Mouse (Mus musculus) hindbrain, embryonic 14.5 days (tissue): Measurements from ENCODE around the gene Tmem245. TPM values are rescaled to one million over a fixed set of nuclear protein-coding genes. Genes with fewer than 3 reads are reported as not detected.

Experiments used
- ATAC-seq: fragments of 200-750 bp; cut with Nextera tagmentation; 2 replicates; pipeline ENCODE4 v1.8.0; 2017; ENCODE audit warnings: moderate number of reproducible peaks, mild to moderate bottlenecking, moderate TSS enrichment, moderate library complexity; ENCODE audit not compliant: low FRiP score
- DNase-seq: peaks from one replicate; pipeline ENCODE4 v3.0.0-alpha.2; 2015; ENCODE audit warnings: low spot score
- H3K27ac ChIP-seq: fragments of 300-500 bp; sonication (generic); 2 replicates; pipeline ENCODE4 v1.5.1; 2014; ENCODE audit warnings: mild to moderate bottlenecking, moderate library complexity
- H3K27me3 ChIP-seq: fragments of 300-500 bp; sonication (generic); 2 replicates; pipeline ENCODE4 v1.6.1; 2014; ENCODE audit warnings: mild to moderate bottlenecking, low read length, mixed read lengths; ENCODE audit not compliant: control insufficient read depth, insufficient read depth
- H3K36me3 ChIP-seq: fragments of 300-500 bp; sonication (generic); replicated peaks from 2 replicates; pipeline ENCODE4 v1.6.1; 2014; ENCODE audit not compliant: control insufficient read depth, insufficient read depth
- H3K4me1 ChIP-seq: fragments of 300-500 bp; sonication (generic); replicated peaks from 2 replicates; pipeline ENCODE4 v1.6.1; 2014; ENCODE audit warnings: antibody characterized with exemption, low read length, mixed read lengths; ENCODE audit not compliant: control insufficient read depth, insufficient read depth
- H3K4me2 ChIP-seq: fragments of 300-500 bp; sonication (generic); replicated peaks from 2 replicates; pipeline ENCODE4 v1.6.1; 2014; ENCODE audit warnings: mild to moderate bottlenecking, moderate library complexity
- H3K4me3 ChIP-seq: fragments of 300-500 bp; sonication (generic); replicated peaks from 2 replicates; pipeline ENCODE4 v1.5.1; 2014; ENCODE audit warnings: mild to moderate bottlenecking, low read length
- H3K9ac ChIP-seq: fragments of 300-500 bp; sonication (generic); 2 replicates; pipeline ENCODE4 v1.6.1; 2014
- H3K9me3 ChIP-seq: fragments of 300-500 bp; sonication (generic); 2 replicates; pipeline ENCODE4 v1.6.1; 2016; ENCODE audit warnings: low read length; ENCODE audit not compliant: control insufficient read depth
- WGBS: fragments of 180-500 bp; shearing (Covaris S2); extraction: QIAGEN DNeasy Blood & Tissue Kit; methylation state at CpG from one replicate; pipeline ENCODE4 v1.1.7; 2014; 5-methylcytosine and 5-hydroxymethylcytosine counted together
- polyA plus RNA-seq: library from polyadenylated mRNA; unstranded; fragments of >200 nt; fragmentation: Nextera tagmentation; extraction: Ambion mirVana; gene quantifications from 2 replicates; pipeline ENCODE4 v1.2.1, GENCODE M21; 2014

Gene Tmem245
- polyA plus RNA-seq, 1 experiment from 2014 or later, result 10.5 TPM

DNA sequence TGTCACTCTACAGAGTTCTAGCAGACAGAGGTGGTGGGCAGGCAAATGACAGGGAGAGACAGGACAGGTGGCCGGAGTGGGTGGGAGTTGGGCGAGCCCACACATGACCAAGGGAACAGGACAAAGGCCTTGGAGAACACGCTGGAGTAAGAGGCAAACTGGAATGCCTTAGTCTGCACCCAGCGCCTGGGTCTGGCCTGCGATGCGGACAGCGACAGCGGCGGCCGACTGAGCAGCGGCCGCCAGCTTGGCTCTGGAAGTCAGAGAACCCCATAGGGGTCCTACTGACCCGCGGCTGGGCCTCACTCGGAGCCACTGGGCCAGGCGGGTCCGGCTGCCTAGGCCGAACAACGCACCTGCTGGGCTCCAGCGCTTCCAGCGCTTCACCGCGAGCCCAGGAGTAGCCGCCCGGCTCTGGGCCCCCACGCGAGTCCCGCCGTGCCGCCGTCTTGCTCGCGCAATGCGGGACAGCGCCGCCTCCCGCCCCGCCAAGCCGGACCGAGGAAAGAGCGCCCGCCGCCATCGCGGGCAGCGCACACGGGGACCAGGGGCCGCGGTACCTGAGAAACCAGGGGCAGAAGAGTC, 82.7 kb downstream of the Tmem245 start:
- peak overlapping the region; percentile 82 for H3K27ac ChIP-seq
- no peaks in the 10 kb centered on the region for H3K27me3 ChIP-seq
- no peaks in the 10 kb centered on the region for H3K9me3 ChIP-seq
- peak overlapping the region; percentile 80 for H3K9ac ChIP-seq
- WGBS, result under 1% methylated on average over 46 of the region's 49 CpGs
- H3K4me2 ChIP-seq, result peak overlapping the region; percentile 92
- DNase-seq, result peak; percentile 60
- peaks cover 16% of the 10 kb centered on the region for H3K4me1 ChIP-seq
- peak; percentile 85 for ATAC-seq
- peak overlapping the region; percentile 70 for H3K4me3 ChIP-seq
- no peaks in the 10 kb centered on the region for H3K36me3 ChIP-seq

DNA sequence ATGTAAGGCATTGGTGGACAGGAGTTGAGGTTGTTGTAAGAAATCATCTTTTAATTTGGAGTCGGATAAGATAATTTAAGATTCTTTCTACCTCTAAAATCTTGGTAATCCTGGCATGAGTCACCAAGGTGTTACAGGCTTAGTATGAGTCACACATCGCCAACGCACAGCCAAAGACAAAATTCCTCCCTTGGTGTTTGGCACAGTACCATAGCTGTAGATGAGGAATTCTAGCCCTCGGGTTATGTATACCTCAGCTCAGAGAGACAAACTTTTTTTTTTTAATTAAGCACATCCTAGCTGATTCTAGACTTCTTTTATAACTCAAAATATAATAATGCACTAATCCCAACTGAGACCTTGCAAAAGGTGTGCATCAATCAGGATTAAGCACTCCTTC, 83.2 kb downstream of the Tmem245 start:
- Histone ChIP-seq H3K4me3 (peak overlapping the region; percentile 70), H3K4me2 (peak overlapping the region; percentile 92), H3K36me3 (no peaks in the 10 kb centered on the region), H3K9ac (peak overlapping the region; percentile 80), H3K9me3 (no peaks in the 10 kb centered on the region), H3K27me3 (no peaks in the 10 kb centered on the region), H3K4me1 (peaks cover 16% of the 10 kb centered on the region), H3K27ac (peak overlapping the region; percentile 82)
- ATAC-seq, result no peak
- 49% methylated on average over 4 of the region's 4 CpGs for WGBS
- peak; percentile 28 for DNase-seq

DNA sequence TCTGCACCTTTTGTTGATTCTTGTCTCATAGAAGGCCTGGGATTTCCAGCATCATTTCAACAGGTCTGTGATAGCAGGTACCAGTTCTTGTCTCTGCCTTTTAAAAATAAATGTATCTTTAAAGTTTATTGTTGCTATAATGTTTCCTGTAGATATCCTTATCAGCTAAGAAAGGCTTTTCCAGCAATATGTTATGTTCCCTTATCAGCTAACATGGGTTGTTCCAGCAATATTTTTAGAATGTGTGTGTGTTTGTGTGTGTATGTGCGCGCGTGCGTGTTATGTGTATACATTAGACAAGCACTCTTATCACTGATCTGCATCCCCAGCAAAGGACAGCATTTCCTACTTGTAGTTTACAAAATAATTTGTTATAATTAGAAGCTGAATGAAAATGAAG, 85.7 kb downstream of the Tmem245 start:
- Histone ChIP-seq H3K27me3 (no peaks in the 10 kb centered on the region), H3K27ac (no peak overlapping the region), H3K4me2 (no peak overlapping the region), H3K4me3 (no peak overlapping the region), H3K36me3 (no peaks in the 10 kb centered on the region), H3K4me1 (peaks cover 16% of the 10 kb centered on the region), H3K9ac (no peak overlapping the region), H3K9me3 (no peaks in the 10 kb centered on the region)
- no peak for ATAC-seq
- no peak for DNase-seq
- 97% methylated on average over 4 of the region's 4 CpGs for WGBS

DNA sequence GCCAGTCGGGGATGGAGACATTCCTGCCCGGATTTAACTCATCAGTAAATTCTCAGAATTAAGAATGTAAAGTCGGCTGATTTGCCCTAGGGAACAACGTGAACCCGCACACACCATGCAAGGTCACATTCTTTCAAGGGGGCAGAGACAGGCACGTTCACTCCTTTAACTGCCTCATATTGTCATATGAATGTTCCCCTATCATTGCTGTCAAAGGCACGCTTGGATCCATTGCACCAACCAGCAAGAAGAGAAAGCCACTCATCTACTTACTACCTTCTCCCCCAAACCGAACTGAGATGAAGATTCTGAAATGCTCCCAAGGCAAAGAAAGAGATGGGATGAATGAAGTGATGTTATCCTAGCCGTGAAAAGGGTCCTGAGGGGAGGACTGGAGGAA, 88.5 kb downstream of the Tmem245 start:
- Histone ChIP-seq H3K4me3 (no peak overlapping the region), H3K27ac (no peak overlapping the region), H3K36me3 (no peaks in the 10 kb centered on the region), H3K9ac (no peak overlapping the region), H3K9me3 (no peaks in the 10 kb centered on the region), H3K27me3 (no peaks in the 10 kb centered on the region), H3K4me2 (no peak overlapping the region), H3K4me1 (peaks cover 10% of the 10 kb centered on the region)
- 71% methylated on average over 9 of the region's 9 CpGs for WGBS
- DNase-seq, result no peak
- ATAC-seq, result no peak

DNA sequence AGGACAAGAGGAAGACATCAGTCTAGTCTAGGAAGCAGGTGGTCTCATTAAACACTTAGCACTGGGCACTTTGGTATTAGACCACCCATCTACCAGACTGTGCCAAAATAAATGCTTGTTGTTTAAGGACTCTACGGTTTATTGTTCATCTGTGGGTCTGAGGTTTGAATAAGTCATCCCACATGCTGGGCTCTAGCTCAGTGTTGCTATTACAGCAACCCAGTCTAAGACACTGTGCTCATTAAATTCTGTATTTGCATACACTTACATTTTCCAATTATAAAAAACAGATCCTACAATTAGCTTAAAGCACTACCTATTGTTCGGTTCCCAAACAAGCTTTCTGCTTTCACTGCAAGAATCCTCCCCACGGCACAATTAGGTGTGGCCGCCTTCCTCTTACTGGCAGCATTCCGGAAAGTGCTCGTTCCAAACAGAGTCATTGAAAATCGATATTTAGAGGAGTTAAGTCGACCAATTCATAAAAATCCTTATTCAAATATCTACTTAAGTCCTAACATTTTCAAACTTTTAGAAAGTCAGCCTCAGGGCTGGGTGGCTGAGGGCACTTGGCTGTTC, 90.8 kb downstream of the Tmem245 start:
- Histone ChIP-seq H3K4me1 (no peaks in the 10 kb centered on the region), H3K9ac (no peak overlapping the region), H3K27me3 (no peaks in the 10 kb centered on the region), H3K36me3 (no peaks in the 10 kb centered on the region), H3K9me3 (no peaks in the 10 kb centered on the region), H3K4me2 (no peak overlapping the region), H3K27ac (no peak overlapping the region), H3K4me3 (no peak overlapping the region)
- DNase-seq (no peak), ATAC-seq (no peak)
- WGBS, result 84% methylated on average over 8 of the region's 8 CpGs

DNA sequence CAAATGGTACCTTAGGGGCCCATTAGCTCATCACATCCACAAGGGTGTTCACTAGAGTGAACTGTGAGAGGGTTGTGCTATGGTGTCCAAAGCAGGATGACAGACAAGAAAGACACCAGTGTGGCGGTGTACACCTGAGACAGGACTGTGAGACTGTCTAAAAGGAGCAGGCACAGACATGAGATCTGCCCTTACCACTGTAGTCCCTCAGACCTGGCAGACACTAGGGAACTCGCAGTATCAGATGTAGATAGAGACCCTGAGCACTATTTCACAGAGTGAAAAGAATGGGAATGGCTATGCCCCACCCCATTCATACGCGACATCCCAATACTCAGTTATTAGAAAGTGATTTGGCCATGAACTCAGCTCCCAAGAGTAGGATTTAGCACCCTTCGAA, 91.3 kb downstream of the Tmem245 start:
- Histone ChIP-seq H3K9ac (no peak overlapping the region), H3K36me3 (no peaks in the 10 kb centered on the region), H3K27ac (no peak overlapping the region), H3K4me3 (no peak overlapping the region), H3K9me3 (no peaks in the 10 kb centered on the region), H3K27me3 (no peaks in the 10 kb centered on the region), H3K4me2 (no peak overlapping the region), H3K4me1 (no peaks in the 10 kb centered on the region)
- 91% methylated on average over 5 of the region's 5 CpGs for WGBS
- DNase-seq, result no peak
- no peak for ATAC-seq

DNA sequence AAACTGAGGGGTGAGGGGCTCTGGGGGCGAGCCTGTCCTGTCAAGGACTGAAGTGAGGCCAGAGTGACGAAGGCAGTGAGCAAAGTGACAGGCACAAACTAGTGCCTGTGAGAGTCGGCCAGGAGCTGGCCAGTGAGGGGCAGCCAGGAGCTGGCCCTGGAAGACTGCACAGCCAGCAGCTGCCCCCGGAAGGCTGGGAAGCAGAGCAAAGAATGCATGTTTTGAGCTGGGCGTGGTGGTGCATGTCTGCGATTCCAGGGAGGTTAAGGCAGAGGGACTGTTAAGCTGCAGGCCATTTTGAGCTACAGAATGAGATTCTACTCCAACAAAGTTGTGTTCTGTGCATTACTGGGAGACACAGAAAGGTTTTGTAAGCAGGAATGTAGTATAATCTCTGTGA, 96.5 kb downstream of the Tmem245 start:
- 0 out of 2 replicates have a peak, but pooled peaks cover 5% of the 10 kb centered on the region for H3K36me3 ChIP-seq
- DNase-seq, result no peak
- H3K9ac ChIP-seq, result no peak overlapping the region
- no peaks in the 10 kb centered on the region for H3K27me3 ChIP-seq
- no peak overlapping the region for H3K4me3 ChIP-seq
- H3K4me1 ChIP-seq, result no peaks in the 10 kb centered on the region
- no peak overlapping the region for H3K4me2 ChIP-seq
- no peak for ATAC-seq
- no peak overlapping the region for H3K27ac ChIP-seq
- WGBS, result 35% methylated on average over 6 of the region's 6 CpGs
- H3K9me3 ChIP-seq, result no peaks in the 10 kb centered on the region

DNA sequence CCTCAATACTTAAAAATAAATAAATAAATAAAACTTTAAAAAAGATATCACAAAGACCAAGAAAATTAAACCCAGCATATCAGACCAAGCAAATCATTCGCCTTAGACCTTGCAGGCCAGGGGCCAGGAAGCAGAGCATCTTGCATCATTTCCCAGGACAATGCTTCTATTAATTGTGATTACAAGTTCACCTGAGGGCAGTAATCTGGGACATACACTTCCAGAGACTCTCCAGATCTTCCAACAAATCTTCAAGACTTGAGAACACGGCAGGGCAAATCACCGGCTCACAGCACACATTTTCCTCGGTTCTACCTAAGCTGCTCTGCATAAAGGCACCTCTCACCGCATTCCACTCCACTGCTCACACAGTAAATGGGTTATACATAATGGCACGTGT, 99.2 kb downstream of the Tmem245 start:
- Histone ChIP-seq H3K36me3 (peaks cover 18% of the 10 kb centered on the region), H3K4me1 (no peaks in the 10 kb centered on the region), H3K27me3 (no peaks in the 10 kb centered on the region), H3K4me2 (no peak overlapping the region), H3K9me3 (0 out of 2 replicates have a peak, but pooled peaks cover 6% of the 10 kb centered on the region), H3K9ac (no peak overlapping the region), H3K27ac (no peak overlapping the region), H3K4me3 (no peak overlapping the region)
- 90% methylated on average over 6 of the region's 6 CpGs for WGBS
- no peak for DNase-seq
- no peak for ATAC-seq

DNA sequence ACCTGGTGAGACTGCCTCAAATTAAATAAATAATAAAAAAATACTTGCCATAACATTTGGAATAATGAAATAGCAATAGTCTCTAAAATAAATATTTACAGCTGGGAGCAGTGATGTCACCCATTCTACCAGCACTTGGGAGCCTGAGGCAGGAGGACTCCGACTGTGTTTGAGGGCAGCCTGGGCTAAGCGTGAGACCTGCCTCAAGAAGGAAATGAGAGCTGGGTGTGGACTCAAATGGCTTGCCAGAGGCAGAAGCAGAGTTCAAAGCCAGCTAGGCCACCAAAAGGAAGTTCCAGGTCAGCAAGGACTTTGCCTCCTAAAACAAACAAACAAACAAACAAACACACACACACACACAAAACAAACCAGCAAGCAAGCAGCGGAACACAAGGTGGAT, 99.8 kb downstream of the Tmem245 start:
- DNase-seq (no peak), ATAC-seq (no peak)
- H3K36me3 ChIP-seq, result peaks cover 18% of the 10 kb centered on the region
- H3K27ac ChIP-seq, result no peak overlapping the region
- no peak overlapping the region for H3K4me3 ChIP-seq
- no peaks in the 10 kb centered on the region for H3K27me3 ChIP-seq
- H3K4me1 ChIP-seq, result no peaks in the 10 kb centered on the region
- WGBS, result 92% methylated on average over 3 of the region's 3 CpGs
- no peak overlapping the region for H3K9ac ChIP-seq
- H3K4me2 ChIP-seq, result no peak overlapping the region
- H3K9me3 ChIP-seq, result 0 out of 2 replicates have a peak, but pooled peaks cover 6% of the 10 kb centered on the region
